Mouse (Mus musculus) hindbrain, embryonic 12.5 days (tissue): ENCODE results near the gene P4ha3. TPM values are rescaled to one million over a fixed set of nuclear protein-coding genes. Genes with fewer than 3 reads are reported as not detected.

ENCODE experiments used
- ATAC-seq: fragments of 200-750 bp; cut with Nextera tagmentation; 2 replicates; pipeline ENCODE4 v1.8.0; 2017; ENCODE audit warnings: moderate TSS enrichment; ENCODE audit not compliant: low FRiP score
- H3K27ac ChIP-seq: fragments of 300-500 bp; sonication (generic); 2 replicates; pipeline ENCODE4 v1.5.1; 2016; ENCODE audit warnings: mild to moderate bottlenecking
- H3K27me3 ChIP-seq: fragments of 300-500 bp; sonication (generic); 2 replicates; pipeline ENCODE4 v1.6.1; 2016; ENCODE audit warnings: mild to moderate bottlenecking
- H3K36me3 ChIP-seq: fragments of 300-500 bp; sonication (generic); 2 replicates; pipeline ENCODE4 v1.6.1; 2016; ENCODE audit warnings: mild to moderate bottlenecking
- H3K4me1 ChIP-seq: fragments of 300-500 bp; sonication (generic); 2 replicates; pipeline ENCODE4 v1.6.1; 2016
- H3K4me2 ChIP-seq: fragments of 300-500 bp; sonication (generic); replicated peaks from 2 replicates; pipeline ENCODE4 v1.6.1; 2016; ENCODE audit warnings: mild to moderate bottlenecking
- H3K4me3 ChIP-seq: fragments of 300-500 bp; sonication (generic); 2 replicates; pipeline ENCODE4 v1.5.1; 2016; ENCODE audit warnings: mild to moderate bottlenecking
- H3K9ac ChIP-seq: fragments of 300-500 bp; sonication (generic); 2 replicates; pipeline ENCODE4 v1.6.1; 2016; ENCODE audit warnings: mild to moderate bottlenecking, moderate library complexity
- H3K9me3 ChIP-seq: fragments of 300-500 bp; sonication (generic); replicated peaks from 2 replicates; pipeline ENCODE4 v1.6.1; 2016; ENCODE audit warnings: mild to moderate bottlenecking
- WGBS: fragments of 180-500 bp; shearing (Covaris S2); methylation state at CpG from one replicate; pipeline ENCODE4 v1.1.7; 2016; 5-methylcytosine and 5-hydroxymethylcytosine counted together
- polyA plus RNA-seq: library from polyadenylated mRNA; unstranded; fragments of >200 nt; fragmentation: Nextera tagmentation; extraction: Ambion mirVana; gene quantifications from 2 replicates; pipeline ENCODE4 v1.2.1, GENCODE M21; 2016

Gene P4ha3
- polyA plus RNA-seq, 1 experiment from 2014 or later = 12.6 TPM

- H3K27me3 ChIP-seq = peaks cover 24% of the 10 kb centered on the region
- no peak overlapping the region for H3K27ac ChIP-seq
- H3K9ac ChIP-seq = no peak overlapping the region
- H3K4me3 ChIP-seq = no peak overlapping the region
- H3K9me3 ChIP-seq = no peaks in the 10 kb centered on the region
- no peak for ATAC-seq
- H3K36me3 ChIP-seq = no peaks in the 10 kb centered on the region
- no peak overlapping the region for H3K4me2 ChIP-seq
- WGBS = 46% methylated on average over 3 of the region's 3 CpGs
- H3K4me1 ChIP-seq = peaks cover 7% of the 10 kb centered on the region; the same call in 1 of the 2 replicates
Measured at GRCm38 (mm10) chr7:100281596-100281995, 3.7 kb upstream of the P4ha3 start.

- H3K9ac ChIP-seq = no peak overlapping the region
- H3K27ac ChIP-seq = no peak overlapping the region
- no peak overlapping the region for H3K4me2 ChIP-seq
- H3K4me1 ChIP-seq = peaks cover 11% of the 10 kb centered on the region
- no peaks in the 10 kb centered on the region for H3K9me3 ChIP-seq
- peaks cover 24% of the 10 kb centered on the region for H3K27me3 ChIP-seq
- H3K4me3 ChIP-seq = no peak overlapping the region
- no peak for ATAC-seq
- H3K36me3 ChIP-seq = no peaks in the 10 kb centered on the region
- 31% methylated on average over 3 of the region's 3 CpGs for WGBS
Measured at GRCm38 (mm10) chr7:100283298-100283697, 2.0 kb upstream of the P4ha3 start.

DNA sequence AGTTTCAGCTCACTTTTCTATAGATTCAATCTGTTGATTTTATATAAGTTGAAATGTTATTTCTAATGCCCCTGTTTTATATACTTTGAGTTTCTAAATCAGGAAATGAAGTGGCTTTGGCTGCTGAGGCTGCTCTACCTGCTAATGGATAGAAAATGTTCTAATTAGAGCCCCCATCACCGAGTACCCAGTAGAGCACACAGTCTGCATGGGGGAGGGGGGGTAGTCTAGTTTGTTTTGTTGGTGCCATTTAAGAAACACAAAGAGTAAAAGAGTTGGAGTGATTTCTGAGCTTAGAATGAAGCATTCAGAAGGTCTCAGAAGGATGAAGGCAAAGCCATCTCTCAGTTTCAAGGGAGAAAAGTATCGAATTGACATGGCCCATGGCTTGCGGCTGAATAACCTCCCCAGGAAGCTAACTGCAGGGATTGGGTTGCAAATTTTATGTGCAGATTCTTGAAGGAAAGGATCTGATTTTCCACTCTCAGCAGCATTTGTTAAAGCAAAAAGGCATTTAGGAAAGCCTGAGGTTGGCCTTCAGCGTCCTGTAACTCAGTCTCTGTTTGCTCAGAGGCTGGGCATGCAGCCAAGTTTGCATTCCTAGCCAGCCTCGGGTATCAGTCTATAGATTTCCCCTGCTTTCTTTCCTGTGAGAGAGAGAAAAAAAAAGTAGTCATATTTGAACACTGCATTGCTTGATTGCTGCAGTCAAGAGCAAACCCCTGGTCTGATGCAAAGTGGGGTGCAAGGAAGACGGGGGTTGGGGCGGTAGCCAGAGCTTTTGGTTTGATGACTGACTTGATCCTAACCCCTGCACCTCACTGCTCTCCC lies 2.6 kb downstream of the P4ha3 start:
- peak overlapping the region; percentile 33 for H3K4me2 ChIP-seq
- H3K27me3 ChIP-seq = peaks cover 24% of the 10 kb centered on the region
- no peaks in the 10 kb centered on the region for H3K9me3 ChIP-seq
- 24% methylated on average over 7 of the region's 7 CpGs for WGBS
- no peak overlapping the region for H3K4me3 ChIP-seq
- no peak overlapping the region for H3K9ac ChIP-seq
- peak overlapping the region; percentile 92 for H3K27ac ChIP-seq
- H3K36me3 ChIP-seq = no peaks in the 10 kb centered on the region
- ATAC-seq = peak; percentile 71
- peaks cover 17% of the 10 kb centered on the region for H3K4me1 ChIP-seq

DNA sequence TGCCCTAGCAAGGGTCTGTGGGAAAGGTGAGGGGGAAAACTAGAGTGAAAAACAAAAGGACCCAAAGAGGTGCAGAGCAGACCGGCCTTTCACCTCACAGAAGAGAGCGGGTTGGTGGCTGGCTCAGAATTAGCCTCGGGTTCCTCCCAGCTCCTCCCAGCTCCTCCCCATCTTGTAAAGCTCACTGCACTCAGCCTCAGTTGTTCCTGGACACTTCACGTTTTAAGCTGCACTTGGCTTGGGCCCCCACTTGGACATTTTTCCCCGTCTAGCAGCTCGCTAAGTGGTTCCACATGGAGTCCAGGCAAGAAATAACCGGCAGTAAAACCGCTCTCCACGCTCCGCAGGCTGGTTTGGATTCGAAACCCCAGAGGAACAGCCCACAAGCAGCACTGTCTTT lies 3.3 kb downstream of the P4ha3 start:
- Histone ChIP-seq H3K27me3 (peaks cover 26% of the 10 kb centered on the region), H3K4me1 (peaks cover 17% of the 10 kb centered on the region), H3K27ac (peak overlapping the region; percentile 92), H3K4me2 (peak overlapping the region; percentile 33), H3K9me3 (no peaks in the 10 kb centered on the region), H3K9ac (no peak overlapping the region), H3K4me3 (no peak overlapping the region), H3K36me3 (no peaks in the 10 kb centered on the region)
- peak; percentile 27; the same call in 1 of the 2 replicates for ATAC-seq
- WGBS = 41% methylated on average over 11 of the region's 11 CpGs

DNA sequence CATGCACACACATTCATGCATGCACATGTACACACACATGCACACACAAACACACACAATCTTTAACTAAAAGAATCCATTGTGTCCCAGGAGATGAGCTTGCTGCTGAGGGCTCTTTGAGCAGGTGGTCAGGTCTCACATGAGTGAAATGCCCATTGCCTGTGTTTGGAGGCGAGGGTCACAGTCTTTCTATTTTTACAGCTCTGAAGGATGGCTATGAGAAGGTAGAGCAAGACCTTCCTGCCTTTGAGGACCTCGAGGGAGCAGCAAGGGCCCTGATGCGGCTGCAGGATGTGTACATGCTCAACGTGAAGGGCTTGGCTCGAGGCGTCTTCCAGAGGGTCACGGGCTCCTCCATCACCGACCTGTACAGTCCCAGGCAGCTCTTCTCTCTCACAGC lies 8.2 kb downstream of the P4ha3 start:
- no peaks in the 10 kb centered on the region for H3K36me3 ChIP-seq
- WGBS = 84% methylated on average over 8 of the region's 8 CpGs

DNA sequence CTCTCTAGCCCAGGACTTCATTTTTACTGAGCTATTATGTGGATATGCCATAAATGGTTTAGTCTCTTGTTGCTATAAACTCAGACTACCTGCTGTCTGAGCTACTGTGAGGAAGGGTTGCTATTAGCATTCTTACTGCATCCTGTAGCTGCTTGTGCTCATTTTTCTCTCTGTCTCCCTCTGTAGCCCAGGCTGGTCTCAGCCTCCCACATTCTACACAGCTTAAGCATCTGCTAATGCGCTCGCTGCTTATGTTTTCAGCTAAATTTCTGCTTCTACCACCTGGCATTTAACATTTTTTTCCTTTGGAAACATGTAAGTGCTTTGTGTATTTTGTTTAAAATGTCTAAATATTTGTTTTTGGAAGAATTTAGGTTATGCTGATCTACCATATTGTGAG lies 10.4 kb downstream of the P4ha3 start:
- WGBS = 96% methylated on average over 2 of the region's 2 CpGs
- no peak overlapping the region for H3K27ac ChIP-seq
- ATAC-seq = no peak
- H3K4me2 ChIP-seq = no peak overlapping the region
- no peaks in the 10 kb centered on the region for H3K36me3 ChIP-seq
- no peaks in the 10 kb centered on the region for H3K9me3 ChIP-seq
- 0 out of 2 replicates have a peak, but pooled peaks cover 5% of the 10 kb centered on the region for H3K4me1 ChIP-seq
- H3K27me3 ChIP-seq = 0 out of 2 replicates have a peak, but pooled peaks cover 4% of the 10 kb centered on the region
- H3K9ac ChIP-seq = no peak overlapping the region
- no peak overlapping the region for H3K4me3 ChIP-seq

More for the DNA sequence above, 8.2 kb downstream of the P4ha3 start:
- no peak overlapping the region for H3K4me2 ChIP-seq
- peaks cover 6% of the 10 kb centered on the region for H3K4me1 ChIP-seq
- H3K27me3 ChIP-seq = 0 out of 2 replicates have a peak, but pooled peaks cover 4% of the 10 kb centered on the region
- no peak overlapping the region for H3K4me3 ChIP-seq
- H3K9ac ChIP-seq = no peak overlapping the region
- no peak overlapping the region for H3K27ac ChIP-seq
- no peaks in the 10 kb centered on the region for H3K9me3 ChIP-seq
- ATAC-seq = no peak

- no peak for ATAC-seq
- H3K4me2 ChIP-seq = no peak overlapping the region
- no peak overlapping the region for H3K9ac ChIP-seq
- no peak overlapping the region for H3K4me3 ChIP-seq
- H3K4me1 ChIP-seq = 0 out of 2 replicates have a peak, but pooled peaks cover 5% of the 10 kb centered on the region
- no peaks in the 10 kb centered on the region for H3K36me3 ChIP-seq
- H3K27me3 ChIP-seq = 0 out of 2 replicates have a peak, but pooled peaks cover 4% of the 10 kb centered on the region
- H3K9me3 ChIP-seq = no peaks in the 10 kb centered on the region
- WGBS = 80% methylated on average over 6 of the region's 6 CpGs
- H3K27ac ChIP-seq = no peak overlapping the region
Measured at GRCm38 (mm10) chr7:100296699-100297098, 11.4 kb downstream of the P4ha3 start.

GRCm38 (mm10) chr7:100298861-100299510 lies 13.7 kb downstream of the P4ha3 start:
- Histone ChIP-seq H3K9me3 (no peaks in the 10 kb centered on the region), H3K9ac (no peak overlapping the region), H3K27me3 (no peaks in the 10 kb centered on the region), H3K27ac (no peak overlapping the region), H3K4me2 (no peak overlapping the region), H3K4me1 (0 out of 2 replicates have a peak, but pooled peaks cover 5% of the 10 kb centered on the region), H3K36me3 (no peaks in the 10 kb centered on the region), H3K4me3 (no peak overlapping the region)
- 78% methylated on average over 14 of the region's 14 CpGs for WGBS
- no peak for ATAC-seq

DNA sequence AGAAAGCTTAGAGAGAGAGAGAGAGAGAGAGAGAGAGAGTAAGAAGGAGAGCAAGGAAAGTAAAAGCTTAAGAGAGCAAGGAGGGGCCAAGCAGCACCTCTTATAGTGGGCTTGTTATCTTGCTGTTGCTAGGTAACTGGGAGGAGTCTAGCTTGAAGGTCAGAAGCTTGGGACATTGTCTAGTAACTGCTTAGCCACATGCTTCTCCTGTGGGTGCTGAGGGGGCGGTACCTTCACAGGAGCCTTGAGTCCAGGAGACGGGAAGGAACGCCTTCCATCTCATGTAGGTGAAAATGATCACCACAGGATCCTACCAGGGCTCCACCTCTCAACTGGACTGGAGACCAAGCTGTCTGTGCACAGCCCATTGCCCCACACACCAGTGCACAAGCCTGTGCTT lies 16.1 kb downstream of the P4ha3 start:
- Histone ChIP-seq H3K4me3 (no peak overlapping the region), H3K9me3 (no peaks in the 10 kb centered on the region), H3K4me1 (0 out of 2 replicates have a peak, but pooled peaks cover 5% of the 10 kb centered on the region), H3K9ac (no peak overlapping the region), H3K4me2 (no peak overlapping the region), H3K27me3 (no peaks in the 10 kb centered on the region), H3K36me3 (no peaks in the 10 kb centered on the region), H3K27ac (no peak overlapping the region)
- WGBS = 77% methylated on average over 3 of the region's 3 CpGs
- no peak for ATAC-seq

DNA sequence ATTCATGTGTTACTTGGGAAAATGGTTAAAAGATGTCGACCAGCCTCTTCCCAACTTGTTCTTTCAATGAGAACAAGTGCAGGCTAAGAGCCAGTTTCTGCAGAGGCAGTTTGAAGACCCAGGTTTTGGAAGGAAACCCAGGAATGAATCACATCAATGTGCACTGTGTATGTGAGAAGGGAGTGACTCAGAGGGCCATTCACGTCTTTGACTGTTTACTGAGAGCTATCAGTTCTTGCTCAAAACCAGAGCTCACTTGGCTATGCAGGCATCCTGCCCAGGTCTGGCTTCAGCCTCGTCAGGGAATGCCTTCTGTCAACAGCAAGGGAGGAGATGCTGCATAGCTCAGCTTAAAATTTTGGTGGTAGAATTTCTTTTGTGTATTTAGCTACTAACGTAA lies 17.0 kb downstream of the P4ha3 start:
- no peaks in the 10 kb centered on the region for H3K27me3 ChIP-seq
- H3K36me3 ChIP-seq = no peaks in the 10 kb centered on the region
- no peak overlapping the region for H3K4me2 ChIP-seq
- no peak overlapping the region for H3K27ac ChIP-seq
- ATAC-seq = no peak
- no peaks in the 10 kb centered on the region for H3K9me3 ChIP-seq
- no peak overlapping the region for H3K4me3 ChIP-seq
- H3K4me1 ChIP-seq = peaks cover 6% of the 10 kb centered on the region
- no peak overlapping the region for H3K9ac ChIP-seq
- WGBS = 77% methylated on average over 4 of the region's 4 CpGs

GRCm38 (mm10) chr7:100305894-100306293 lies 20.6 kb downstream of the P4ha3 start:
- WGBS = 91% methylated on average over 9 of the region's 9 CpGs
- Histone ChIP-seq H3K9ac (no peak overlapping the region), H3K4me3 (no peak overlapping the region), H3K27me3 (no peaks in the 10 kb centered on the region), H3K9me3 (no peaks in the 10 kb centered on the region), H3K4me1 (peaks cover 36% of the 10 kb centered on the region), H3K4me2 (no peak overlapping the region), H3K36me3 (no peaks in the 10 kb centered on the region), H3K27ac (no peak overlapping the region)
- ATAC-seq = no peak

GRCm38 (mm10) chr7:100307872-100308653 lies 22.7 kb downstream of the P4ha3 start:
- 56% methylated on average over 6 of the region's 6 CpGs for WGBS
- Histone ChIP-seq H3K27me3 (no peaks in the 10 kb centered on the region), H3K4me2 (no peak overlapping the region)

More at GRCm38 (mm10) chr7:100307872-100308653, 22.7 kb downstream of the P4ha3 start:
- Histone ChIP-seq H3K36me3 (0 out of 2 replicates have a peak, but pooled peaks cover 3% of the 10 kb centered on the region), H3K27ac (peak overlapping the region; percentile 82), H3K9me3 (no peaks in the 10 kb centered on the region), H3K4me1 (peaks cover 41% of the 10 kb centered on the region), H3K4me3 (no peak overlapping the region), H3K9ac (no peak overlapping the region)
- ATAC-seq = peak; percentile 83
